Mouse (Mus musculus): Measurements from ENCODE around the gene Ear14.
"Not testable (repeated sequence)": the region's sequence is repeated elsewhere in the genome, so short reads cannot be mapped to it uniquely, and the experiment has no call there.

Gene Ear14

DNA sequence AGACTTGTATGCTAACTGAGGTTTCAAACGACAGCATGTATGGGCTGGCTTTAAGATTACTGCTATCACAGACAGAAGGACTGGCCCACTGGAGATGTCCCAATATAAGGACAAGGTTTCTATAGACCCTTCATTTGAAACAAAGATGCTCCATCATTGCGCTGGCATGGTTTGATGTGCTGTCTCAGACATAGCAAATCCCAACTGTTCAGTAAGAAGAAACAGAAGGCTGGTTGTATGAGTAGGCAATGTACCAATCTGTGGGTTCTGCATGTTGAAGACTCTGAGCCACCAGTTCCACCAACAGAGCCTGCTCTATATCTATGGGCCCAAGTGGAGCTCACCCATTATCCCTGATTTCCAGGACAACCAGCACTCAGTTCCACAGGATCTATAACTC, at the start of gene Ear14:
Gene Ear14, plus strand, starts transcription at position 277 of the 400 bp plus-strand sequence.
- no peak for DNase-seq

DNA sequence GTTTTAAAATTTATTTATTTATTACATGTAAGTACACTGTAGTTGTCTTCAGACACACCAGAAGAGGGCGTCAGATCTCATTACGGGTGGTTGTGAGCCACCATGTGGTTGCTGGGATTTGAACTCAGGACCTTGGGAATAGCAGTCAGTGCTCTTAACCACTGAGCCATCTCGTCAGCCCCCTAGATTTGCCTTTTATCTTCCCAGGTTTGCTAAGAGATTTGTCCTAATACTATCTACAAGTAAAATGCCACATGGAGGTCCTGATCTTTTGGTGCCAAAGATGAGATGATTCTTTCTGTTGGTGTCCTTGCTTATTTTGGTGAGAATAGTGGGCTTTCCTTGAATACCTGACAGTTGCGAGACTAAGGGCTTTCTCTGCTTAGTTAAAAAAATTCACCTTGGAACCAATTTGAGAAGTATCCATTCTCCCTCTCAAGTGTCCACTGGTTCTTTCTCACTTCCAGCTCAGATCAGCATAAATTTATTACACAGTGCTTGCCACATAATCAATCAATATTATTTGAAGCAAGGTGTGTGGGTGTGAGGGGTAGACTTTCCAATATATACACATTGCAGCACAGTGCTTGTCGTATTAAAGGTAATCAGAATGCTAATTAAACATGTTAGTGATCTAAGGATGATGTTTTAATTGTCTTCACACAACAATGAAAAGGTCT, 47.0 kb upstream of the Ear14 start:
- no peak for DNase-seq

DNA sequence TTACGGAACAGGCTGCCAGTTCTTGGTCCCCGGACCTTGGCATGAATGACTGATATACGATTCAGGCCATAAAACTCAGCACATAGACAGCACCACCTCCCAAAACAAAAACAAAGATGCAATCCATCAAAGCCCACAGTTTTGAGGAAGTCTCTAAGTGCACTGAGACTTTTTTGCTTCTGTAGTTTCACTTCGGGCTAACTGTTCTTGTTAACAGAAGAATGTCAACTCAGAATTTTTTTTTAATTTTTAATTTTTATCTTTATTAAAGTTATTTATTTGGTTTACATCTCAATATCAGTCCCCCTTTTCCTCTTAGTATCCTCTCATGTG, 46.5 kb upstream of the Ear14 start:
- DNase-seq: no peak

DNA sequence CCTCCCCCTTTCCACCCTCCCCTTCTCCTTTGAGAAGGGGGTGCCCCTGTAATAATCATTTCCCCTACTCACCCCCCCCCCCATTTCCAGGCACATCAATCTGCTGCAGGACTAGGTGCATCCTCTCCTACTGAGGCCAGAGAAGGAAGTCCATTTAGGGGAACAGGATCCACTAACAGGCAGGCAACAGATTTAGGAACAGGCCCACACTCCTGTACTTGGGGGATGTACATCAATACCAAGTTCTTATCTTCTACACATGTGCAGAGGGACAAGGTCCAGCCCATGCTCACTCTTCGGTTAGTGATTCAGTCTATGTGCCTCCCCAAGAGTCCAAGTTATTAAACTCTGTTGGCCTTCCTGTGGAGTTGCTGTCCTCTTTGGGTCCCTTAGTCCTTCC, 46.1 kb upstream of the Ear14 start:
- DNase-seq: no peak

DNA sequence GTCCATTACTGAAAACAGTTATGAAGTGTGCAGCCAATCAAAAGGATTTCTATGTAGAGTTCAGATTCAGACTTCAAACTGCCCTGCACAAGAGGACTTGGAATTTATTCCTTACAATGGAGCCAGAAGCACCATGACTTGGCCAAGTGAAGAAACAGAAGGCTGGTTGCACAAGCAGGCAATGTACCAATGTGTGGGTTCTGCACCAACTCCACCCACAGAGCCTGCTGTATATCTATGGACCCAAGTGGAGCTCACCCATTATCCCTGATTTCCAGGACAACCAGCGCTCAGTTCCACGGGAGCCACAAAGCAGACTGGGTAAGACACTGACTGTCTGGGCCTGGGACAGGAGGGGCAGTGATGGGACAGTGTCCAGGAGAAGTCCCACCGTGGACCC, 41.2 kb upstream of the Ear14 start, which contains the start of gene Rnase2b:
Gene Rnase2b, plus strand, starts transcription at position 285 of the 400 bp plus-strand sequence.
- DNase-seq: peak; percentile 11

DNA sequence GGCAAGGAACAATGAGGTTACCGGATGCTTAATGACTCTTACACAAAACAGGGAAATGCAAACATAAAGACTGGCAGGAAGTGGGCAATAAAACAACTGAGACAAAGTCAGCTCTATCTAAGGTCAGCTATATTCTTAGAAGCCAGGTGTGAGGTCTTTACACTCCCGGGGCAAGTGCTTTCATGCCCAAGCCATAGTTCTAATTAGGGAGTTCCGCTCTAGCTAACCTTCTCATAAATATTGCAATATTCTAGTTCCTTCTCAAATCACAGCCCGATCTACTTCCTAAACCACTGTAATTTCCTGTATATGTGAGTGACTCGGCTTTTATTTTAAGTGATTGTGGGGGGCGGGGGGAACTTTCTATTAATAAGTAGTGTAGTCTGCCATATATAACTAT, 39.9 kb upstream of the Ear14 start:
- not testable (repeated sequence) for DNase-seq

DNA sequence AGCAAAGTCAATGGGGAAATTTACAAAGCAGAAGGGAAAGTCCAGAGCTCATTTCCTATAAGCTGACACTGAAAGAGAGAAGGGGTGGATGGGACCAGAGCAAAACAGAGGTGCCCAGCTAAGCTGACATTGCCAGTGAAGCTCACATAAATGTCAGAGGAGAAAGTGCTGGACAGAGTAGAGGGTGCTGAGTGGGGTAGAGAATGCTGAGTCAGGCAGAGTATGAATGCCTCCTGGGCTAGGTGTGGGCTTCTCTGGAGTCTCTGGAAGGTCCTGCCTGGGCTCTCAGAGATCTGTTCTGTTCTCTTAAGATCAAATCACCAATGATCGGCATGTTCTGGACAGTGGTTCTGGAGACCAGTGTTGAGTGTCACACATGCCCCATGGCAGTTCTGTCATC, 37.8 kb upstream of the Ear14 start:
- no peak for DNase-seq

DNA sequence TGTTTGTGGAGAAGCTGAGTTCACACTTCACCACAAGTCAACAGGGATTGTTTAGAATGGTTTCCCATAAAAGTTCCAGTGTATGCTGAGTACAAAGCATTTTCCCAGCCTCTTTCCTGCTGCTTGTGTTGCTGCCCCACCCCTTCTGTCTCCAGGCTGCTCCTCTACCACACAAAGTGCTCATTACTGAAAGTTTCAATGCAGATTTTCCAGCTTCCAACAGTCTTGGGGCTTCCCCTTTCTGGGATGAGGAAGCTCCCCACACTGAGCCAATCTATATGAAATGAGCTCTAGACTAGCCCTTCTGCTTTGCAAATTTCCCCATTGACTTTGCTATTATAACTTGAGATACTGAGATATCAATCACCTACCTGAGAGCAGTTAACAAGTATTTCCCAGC, 37.1 kb upstream of the Ear14 start:
- no peak for DNase-seq

DNA sequence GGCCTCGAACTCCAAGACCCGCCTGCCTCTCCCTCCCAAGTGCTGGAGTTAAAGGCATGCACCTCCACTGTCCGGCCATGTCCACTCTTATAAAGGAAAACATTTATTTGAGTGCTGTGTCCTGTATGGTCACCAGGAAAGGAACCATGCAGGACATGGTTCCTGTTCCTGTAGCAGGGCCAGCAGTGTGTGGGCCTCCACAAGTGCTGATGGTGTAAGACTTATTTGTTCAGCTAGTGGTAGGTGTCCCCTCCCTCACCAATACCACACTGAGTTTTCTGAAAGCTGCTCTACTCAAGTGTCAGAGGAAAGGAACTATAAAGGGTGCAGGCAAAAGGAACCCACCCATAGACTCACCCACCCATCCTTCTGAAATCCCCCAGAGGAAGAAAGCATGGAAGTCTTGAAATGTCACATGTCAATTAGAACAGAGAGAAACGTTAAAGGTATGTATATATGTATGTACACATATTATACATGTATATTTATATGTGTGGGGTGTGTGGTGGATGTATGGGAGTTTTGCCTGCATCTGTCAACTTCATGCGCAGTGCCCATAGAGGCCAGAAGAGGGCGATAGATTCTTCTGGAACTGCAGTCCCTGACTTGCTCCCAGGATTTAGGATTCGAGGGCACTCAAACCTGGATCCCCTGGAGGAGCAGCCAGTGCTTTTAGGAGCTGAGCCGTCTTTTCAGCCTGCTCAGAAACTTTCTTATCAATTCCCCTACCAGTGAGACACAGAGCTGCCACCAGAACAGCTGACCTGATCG, 30.9 kb upstream of the Ear14 start:
- peak; percentile 5 for DNase-seq

DNA sequence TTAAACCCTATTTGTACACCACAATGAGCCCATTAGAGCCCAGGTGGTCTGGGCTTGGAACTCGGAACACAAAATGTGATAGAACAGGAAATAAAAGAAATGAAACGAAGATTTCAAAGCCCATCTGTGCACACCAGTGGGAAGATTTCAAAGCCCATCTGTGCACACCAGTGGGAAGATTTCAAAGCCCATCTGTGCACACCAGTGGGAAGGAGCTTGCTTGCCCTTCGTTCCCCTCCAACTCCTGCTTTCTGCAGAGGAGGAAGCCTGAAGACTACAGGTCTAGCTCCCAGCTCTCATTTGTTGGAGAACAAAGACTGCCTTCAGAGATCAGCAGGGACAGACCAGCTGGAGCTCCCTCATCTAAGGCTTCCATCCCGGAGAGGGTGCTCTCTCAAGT, 30.2 kb upstream of the Ear14 start:
- DNase-seq: peak; percentile 6

DNA sequence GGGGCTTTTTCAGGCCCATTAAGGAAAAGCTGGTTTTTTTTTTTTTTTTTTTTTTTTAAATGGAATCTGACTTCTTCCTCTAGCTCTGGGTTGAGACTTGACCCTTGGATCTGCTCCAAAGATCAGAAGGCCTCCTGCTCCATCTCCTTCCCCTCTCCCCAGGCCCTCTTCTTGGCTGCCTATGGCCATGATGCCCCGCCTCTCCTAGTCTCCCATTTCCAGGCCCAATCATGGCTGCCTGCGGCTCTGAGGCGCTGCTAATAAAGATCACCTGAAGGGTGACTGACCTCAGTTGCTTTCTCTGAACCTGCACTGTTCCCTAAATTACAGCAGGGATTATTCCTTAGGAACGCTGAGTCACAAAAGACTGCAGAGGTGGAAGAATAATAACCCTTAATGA, 29.3 kb upstream of the Ear14 start:
- DNase-seq: no peak

DNA sequence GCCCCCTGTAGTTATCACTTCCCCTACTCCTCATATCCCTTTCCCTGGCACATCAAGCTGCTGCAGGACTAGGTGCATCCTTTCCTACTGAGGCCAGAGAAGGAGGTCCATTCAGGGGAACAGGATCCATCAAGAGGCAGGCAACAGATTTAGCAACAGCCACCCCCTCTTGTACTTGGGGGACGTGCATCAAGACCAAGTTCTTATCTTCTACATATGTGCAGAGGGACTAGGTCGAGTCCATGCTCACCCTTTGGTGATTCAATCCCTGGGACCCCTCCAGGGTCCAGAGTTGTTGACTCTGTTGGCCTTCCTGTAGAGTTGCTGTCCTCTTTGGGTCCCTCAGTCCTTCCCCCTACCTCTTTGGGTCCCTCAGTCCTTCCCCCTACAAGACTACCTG, 22.1 kb upstream of the Ear14 start:
- not testable (repeated sequence) for DNase-seq

DNA sequence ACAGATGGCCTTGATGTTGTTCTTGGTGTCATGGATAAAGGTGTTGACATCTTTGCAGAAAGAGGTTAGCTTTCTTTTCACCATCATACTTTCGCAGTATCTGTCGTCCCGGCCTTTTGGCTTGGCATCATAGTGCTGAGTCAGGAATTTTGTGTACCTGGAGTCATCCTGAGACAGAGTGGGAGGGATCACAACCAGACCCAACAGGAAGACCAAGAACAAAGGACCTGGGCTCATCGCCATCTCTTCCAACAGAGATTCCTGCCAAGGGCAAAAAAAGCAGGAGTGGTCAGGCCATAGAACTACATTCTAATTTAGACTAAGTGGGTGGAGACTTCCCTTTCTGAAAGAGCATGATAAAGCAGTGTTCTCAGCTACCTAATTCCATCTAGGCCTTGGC, 7.5 kb upstream of the Ear14 start:
- DNase-seq: no peak

DNA sequence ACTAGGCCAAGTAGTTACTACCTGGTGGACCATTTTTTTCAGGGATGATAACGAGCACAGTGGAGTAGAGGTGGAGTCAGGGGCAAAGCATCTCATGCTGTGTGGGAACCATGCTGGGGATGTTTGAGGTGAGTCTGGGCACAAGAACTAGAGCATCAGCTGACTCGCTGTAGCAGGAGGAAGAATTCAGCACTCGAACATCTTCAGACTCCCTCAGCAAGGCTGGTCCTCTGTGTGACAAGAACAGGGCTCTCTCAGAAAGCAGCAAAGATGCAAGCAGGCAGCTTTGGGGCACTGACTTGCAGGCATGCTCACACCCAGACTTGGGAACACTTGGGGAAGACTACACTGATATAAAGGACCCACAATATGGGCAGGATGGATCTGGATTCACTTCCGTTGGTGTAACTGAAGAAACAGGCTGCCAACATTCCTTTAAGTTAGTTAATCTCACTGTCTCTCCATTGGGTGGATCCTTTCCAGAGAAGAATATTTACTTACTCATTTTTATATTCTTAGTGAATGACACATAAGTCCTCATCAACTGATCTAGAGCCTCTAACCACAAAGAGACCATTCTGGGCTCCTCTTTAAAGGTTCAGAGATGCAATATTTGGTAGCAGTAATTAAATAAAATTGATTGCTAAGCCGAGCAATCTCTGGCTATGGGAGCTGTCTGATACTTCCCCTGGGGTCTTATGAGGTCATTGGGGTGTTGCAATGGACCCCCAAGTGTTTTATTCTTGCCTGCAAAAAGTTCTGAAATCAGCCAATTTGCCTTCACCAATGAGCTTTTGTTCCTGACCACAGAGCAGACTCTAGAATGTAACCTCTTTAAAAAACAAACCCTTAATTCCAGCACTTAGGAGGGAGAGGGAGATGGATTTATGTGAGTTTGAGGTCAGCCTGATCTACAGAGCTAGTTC, 3.8 kb upstream of the Ear14 start, which contains the start of gene Ang2:
Gene Ang2, minus strand, starts transcription at position 51 of the 926 bp plus-strand sequence.
- DNase-seq: no peak

DNA sequence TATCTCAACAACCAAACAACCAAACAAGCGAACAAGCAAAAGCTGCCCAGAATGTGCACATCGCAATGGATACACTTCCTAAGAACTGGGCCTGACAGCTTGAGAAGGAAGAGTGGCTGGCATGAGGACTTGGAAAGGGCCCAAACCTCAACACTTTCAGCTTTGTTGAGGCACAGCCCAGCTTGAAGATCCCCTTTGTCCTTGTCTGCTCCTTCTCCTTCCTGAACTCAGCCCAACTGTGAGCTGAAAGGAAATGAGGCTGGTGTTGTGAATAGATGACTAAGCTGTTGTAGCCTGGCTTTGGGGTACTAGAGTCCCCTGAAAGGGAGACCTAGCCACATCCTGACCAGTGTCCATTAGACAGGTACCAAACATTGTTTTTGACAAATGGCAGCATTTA, 3.1 kb upstream of the Ear14 start:
- DNase-seq: peak; percentile 2

DNA sequence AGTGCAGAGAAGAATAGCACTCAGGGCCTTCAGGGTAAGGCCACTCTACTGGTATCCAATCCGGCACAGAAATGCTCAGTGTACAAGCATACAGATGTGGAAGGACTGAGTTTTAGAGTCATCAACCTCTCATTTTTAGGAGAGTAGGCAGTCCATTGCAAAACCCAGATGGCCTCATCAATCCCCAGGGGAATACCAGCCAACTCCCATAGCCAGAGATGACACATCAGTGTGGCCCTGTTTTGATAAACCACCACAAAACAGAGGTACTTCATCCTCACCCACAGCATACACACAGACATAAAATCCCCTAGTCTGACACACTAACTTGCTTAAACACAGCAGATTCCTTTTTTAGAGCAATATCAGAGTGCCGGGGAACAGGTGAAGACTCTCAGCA, 2.7 kb upstream of the Ear14 start:
- no peak for DNase-seq

DNA sequence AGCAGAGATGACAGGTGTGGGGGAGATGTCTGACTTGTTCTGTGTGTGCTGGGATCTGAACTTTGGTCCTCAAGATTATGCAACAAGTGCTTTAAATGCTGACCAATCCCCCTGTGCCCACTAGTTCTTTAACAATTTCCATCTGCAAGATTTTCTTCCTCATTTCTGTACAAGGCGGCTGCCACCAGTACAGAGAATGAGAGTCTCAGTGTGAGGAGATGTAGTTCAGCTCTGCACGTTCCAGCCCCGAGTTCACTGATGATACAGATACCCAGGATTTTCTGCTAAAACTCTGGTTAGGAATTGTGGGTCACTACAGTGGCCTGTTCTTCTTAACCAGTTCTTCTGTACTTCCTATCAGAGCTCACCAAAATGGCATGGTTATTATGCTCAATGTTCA, 16.9 kb downstream of the Ear14 start:
- DNase-seq: not testable (repeated sequence)

DNA sequence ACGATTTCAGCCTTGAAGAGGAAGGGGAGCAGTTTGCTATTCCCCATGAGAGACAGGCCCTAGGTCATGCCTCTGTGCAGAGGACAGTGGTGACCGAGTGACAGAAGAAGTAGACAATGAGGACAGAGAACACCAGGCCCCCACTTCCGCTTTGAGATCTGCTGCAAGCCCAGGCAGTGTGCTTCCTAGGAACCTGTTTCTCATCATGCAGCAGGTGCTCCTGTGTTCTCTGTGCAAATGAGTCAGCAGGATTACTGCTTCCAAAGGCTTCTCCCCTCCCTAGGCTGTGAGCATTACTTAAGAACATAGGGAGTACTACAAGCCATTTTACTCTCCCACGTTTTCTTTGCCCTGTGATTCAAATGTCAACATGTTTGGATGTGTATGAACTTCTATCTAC, 26.5 kb downstream of the Ear14 start:
- not testable (repeated sequence) for DNase-seq

DNA sequence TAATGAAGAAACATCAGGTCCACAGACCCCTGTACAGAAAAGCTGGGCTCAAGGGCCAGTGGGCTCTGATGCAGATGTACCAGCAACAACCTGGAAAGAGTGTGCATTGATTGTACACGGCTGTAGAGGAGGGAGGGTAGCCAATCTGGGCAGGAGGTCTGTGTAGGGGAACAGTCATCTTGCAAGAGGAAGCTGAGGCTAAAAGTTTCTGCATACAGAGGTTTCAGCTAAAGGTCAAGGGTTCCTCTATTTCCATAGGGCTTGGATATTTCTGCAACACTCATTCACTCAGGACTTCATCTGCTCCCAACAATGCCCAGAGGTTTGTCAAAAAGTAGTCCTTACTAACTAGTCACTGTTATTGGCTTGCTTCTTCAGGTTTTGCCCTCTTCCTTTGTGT, 34.3 kb downstream of the Ear14 start:
- not testable (repeated sequence) for DNase-seq

DNA sequence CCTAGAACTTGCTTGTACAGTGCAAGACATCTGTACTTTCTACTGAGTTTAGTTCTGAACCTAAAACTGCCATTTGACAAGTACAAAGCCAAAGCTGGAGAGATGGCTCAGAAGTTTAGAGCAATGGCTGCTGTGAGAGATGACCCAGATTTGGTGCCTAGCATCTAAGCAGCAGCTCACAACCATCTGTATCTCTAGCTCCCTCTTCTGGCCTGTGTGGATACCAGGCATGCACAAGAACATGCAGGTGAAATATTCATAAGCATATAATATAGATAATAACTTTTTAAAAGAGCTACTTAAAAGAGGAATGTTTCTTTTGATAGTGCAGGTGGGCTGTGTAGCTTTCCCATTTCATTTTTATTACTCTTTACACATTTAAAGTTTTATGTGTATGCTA, 37.7 kb downstream of the Ear14 start:
- peak; percentile 55 for DNase-seq

DNA sequence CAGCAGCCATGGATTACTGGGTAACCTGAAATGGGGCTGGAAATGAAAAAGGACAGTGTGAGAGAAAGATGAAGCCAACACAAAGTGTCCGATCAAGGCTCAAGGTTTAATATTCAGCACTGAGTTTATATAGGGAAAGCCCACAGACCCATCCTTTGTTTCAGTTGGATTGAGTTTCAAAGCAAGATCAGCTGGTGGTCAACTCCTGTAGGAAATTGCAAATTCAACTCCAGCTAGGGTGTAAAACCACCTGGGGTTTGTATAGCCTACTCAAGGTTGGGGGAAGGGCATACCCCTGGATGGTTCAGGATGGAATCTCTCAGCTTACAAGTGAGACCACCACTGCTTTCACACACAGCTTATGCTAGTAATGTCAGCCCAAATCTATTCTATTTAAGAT, 44.5 kb downstream of the Ear14 start:
- DNase-seq: no peak

DNA sequence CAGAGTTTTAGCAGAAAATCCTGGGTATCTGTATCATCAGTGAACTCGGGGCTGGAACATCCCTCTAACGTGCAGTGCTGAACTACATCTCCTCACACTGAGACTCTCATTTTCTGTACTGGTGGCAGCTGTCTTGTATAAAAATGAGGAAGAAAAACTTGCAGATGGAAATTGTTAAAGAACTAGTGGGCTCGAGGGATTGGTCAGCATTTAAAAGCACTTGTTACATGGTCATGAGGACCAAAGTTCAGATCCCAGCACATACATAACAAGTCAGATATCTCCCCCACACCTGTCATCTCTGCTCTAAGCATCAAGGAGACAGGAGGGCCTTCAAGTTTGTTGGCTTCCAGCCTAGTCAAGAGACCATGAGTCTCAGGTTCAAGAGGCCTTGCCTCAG, 47.2 kb downstream of the Ear14 start:
- DNase-seq: no peak

DNA sequence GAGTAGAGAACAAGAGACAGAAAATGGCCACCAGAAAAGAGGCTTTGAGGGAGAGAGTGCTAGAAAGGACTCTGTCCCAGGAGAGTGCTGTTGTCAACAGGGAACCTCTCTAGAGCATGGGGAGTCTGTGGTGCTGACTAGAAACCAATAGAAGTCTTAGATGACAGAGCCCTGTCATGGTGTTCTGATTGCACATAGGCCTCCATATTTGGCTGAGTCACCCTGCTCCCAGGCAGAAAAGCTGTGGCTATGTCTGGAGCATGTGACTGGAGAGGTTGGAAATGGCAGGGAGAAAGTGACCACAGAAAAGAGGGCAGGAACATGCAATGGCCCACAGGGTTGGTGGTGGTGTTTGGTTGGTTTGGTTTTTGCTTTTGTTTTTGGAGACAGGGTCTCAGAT, 49.0 kb downstream of the Ear14 start:
- DNase-seq: not testable (repeated sequence)

All from right cerebral cortex, adult 18-20 months (tissue).